Mouse (Mus musculus): ENCODE results near the gene Kctd10. TPM values are rescaled to one million over a fixed set of nuclear protein-coding genes. Genes with fewer than 3 reads are reported as not detected.

Kctd10 gene
- polyA plus RNA-seq, 2 experiments: 89.4 to 103 TPM

DNA sequence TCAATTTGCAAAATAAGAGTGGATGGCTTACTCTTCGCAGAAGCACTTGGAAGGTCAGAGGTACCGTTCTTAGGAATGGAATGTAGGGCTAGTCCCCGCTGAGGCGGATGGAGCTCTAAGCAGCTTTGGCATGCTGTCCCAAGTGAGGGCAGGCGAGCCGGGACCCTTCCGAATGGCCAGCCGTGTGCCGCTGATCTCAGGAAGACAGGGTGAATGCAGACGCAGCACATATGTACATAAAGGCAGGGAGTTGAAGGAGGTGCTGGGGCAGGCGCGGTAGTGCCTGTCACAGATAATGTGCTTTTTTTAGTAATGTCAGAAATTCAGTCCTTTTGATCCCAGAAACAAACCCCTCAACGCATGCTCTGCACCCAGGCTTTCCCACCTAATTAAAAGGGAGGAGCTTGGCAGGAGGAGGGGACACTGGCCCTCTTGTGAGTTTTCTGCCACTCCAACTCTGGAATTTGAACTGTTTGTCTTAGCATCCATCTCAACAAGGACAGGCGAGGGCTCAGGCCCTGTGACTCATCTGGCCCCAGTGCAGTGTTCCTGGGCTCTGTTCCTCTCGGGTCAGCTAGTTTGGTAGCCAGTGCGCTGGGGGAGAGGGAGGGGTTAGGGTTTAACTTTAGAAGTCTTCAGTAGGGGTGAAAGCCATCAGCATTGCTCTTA is 32.9 kb upstream of the Kctd10 start:
- Histone ChIP-seq H3K9me3 (ENCODE audit: control insufficient read depth, low read length) (no peaks in the 10 kb centered on the region), H3K9ac (ENCODE audit: low read depth, low read length, severe bottlenecking) (no peak overlapping the region), H3K4me3 (replicated peaks; ENCODE audit: low read length) (no peak overlapping the region), H3K36me3 (ENCODE audit: control insufficient read depth, insufficient read depth, low read length) (peaks cover 98% of the 10 kb centered on the region), H3K27ac (replicated peaks; ENCODE audit: low read depth, low read length) (no peak overlapping the region), H3K27me3 (ENCODE audit: control insufficient read depth, insufficient read depth, low read length) (no peaks in the 10 kb centered on the region), H3K4me1 (ENCODE audit: control insufficient read depth, insufficient read depth, low read length) (no peaks in the 10 kb centered on the region), H3K4me2 (replicated peaks; ENCODE audit: low read depth, low read length, severe bottlenecking) (no peak overlapping the region)
- no peak for DNase-seq (ENCODE audit: low spot score)
- 78% methylated on average over 16 of the region's 16 CpGs for WGBS
- no peak for TF ChIP-seq POLR2A (IDR thresholded peaks at IDR 0.05; ENCODE audit: borderline replicate concordance, extremely low read depth, insufficient read depth, insufficient read length)
- ATAC-seq (ENCODE audit: low FRiP score, low read depth): no peak

DNA sequence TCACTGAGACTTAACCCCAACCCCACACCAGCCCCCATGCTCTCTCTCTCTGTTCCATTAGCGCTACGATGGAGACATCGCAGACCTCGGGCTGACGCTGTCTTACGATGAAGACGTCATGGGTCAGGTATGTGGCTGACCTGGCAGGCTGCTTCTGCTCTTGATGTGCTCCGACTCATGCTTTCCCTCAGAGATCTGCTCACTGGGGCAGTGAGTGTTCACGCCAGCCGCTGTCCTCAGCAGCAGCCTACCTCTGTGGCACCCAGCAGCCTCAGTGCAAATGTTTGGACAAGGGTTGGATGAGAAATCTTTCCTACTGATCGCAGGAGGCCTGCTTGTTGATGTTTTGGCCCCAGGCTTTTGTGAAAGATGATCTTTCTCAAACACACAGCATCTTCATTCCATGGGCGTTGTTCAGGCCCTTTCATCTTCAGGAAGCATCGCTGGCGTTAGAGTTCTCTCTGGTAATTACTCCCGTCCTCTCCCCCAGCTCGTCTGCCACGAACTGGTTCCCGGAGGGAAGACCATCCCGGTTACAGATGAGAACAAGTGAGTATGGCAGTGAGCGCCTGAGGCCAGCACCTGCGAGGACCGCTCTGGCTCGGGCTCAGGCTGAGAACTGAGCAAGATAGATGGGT is 32.2 kb upstream of the Kctd10 start:
- TF ChIP-seq POLR2A (IDR thresholded peaks at IDR 0.05; ENCODE audit: borderline replicate concordance, extremely low read depth, insufficient read depth, insufficient read length): no peak
- H3K9ac ChIP-seq (ENCODE audit: low read depth, low read length, severe bottlenecking): no peak overlapping the region
- ATAC-seq (ENCODE audit: low FRiP score, low read depth) (no peak), DNase-seq (ENCODE audit: low spot score) (no peak)
- no peak overlapping the region for H3K27ac ChIP-seq (replicated peaks; ENCODE audit: low read depth, low read length)
- no peak overlapping the region for H3K4me2 ChIP-seq (replicated peaks; ENCODE audit: low read depth, low read length, severe bottlenecking)
- H3K4me1 ChIP-seq (ENCODE audit: control insufficient read depth, insufficient read depth, low read length): no peaks in the 10 kb centered on the region
- H3K9me3 ChIP-seq (ENCODE audit: control insufficient read depth, low read length): no peaks in the 10 kb centered on the region
- no peak overlapping the region for H3K4me3 ChIP-seq (replicated peaks; ENCODE audit: low read length)
- WGBS: 66% methylated on average over 23 of the region's 23 CpGs
- peaks cover 98% of the 10 kb centered on the region for H3K36me3 ChIP-seq (ENCODE audit: control insufficient read depth, insufficient read depth, low read length)
- no peaks in the 10 kb centered on the region for H3K27me3 ChIP-seq (ENCODE audit: control insufficient read depth, insufficient read depth, low read length)

DNA sequence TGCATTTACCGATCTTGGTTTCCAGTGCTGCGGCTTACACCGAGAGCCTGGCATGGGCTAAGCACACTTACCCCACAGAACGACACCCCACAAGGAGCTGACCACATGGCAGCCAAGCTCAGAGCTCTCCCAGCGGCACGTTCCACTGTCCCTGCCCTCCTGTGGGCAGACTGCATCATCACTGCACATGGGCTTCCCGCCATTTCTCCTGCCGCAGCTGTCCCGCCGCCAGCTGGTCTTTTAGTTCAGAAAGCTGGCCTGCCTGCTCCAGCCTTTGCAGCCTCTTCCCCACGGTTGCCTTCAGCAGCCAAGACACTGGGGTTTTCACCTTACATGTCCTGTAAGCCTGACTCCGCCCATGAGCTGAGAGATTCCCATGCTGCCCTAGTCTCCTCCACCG is 30.1 kb upstream of the Kctd10 start:
- DNase-seq (ENCODE audit: low spot score) (peak; percentile 12), ATAC-seq (ENCODE audit: low FRiP score, low read depth) (no peak)
- no peak for TF ChIP-seq POLR2A (IDR thresholded peaks at IDR 0.05; ENCODE audit: borderline replicate concordance, extremely low read depth, insufficient read depth, insufficient read length)

DNA sequence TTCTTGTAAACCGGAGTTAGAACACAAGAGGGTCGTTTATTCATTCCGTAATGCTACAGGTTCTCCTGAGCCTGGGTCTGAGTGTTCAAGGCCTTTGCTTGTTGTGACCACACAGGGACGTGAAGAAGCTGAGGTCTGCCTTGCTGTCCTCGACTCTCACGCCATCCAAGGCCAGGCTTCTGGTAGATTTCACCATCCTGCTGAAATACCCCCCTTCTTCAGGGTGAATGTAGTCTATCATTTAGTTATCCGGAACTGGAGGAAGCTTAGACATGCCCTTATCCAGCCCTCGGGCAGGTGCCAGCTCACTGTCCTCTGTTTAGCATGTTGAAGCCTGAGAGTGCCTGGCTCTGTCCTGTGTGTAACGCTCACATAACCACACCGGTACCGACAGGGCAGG is 28.5 kb upstream of the Kctd10 start:
- no peak for ATAC-seq (ENCODE audit: low FRiP score, low read depth)
- Histone ChIP-seq H3K4me2 (replicated peaks; ENCODE audit: low read depth, low read length, severe bottlenecking) (no peak overlapping the region), H3K9me3 (ENCODE audit: control insufficient read depth, low read length) (no peaks in the 10 kb centered on the region), H3K4me1 (ENCODE audit: control insufficient read depth, insufficient read depth, low read length) (no peaks in the 10 kb centered on the region), H3K4me3 (replicated peaks; ENCODE audit: low read length) (no peak overlapping the region), H3K36me3 (ENCODE audit: control insufficient read depth, insufficient read depth, low read length) (peaks cover 98% of the 10 kb centered on the region), H3K9ac (ENCODE audit: low read depth, low read length, severe bottlenecking) (no peak overlapping the region), H3K27ac (replicated peaks; ENCODE audit: low read depth, low read length) (no peak overlapping the region), H3K27me3 (ENCODE audit: control insufficient read depth, insufficient read depth, low read length) (no peaks in the 10 kb centered on the region)
- no peak for DNase-seq (ENCODE audit: low spot score)
- WGBS: 91% methylated on average over 11 of the region's 11 CpGs
- no peak for TF ChIP-seq POLR2A (IDR thresholded peaks at IDR 0.05; ENCODE audit: borderline replicate concordance, extremely low read depth, insufficient read depth, insufficient read length)

More for the DNA sequence above, 30.1 kb upstream of the Kctd10 start:
- Histone ChIP-seq H3K4me3 (replicated peaks; ENCODE audit: low read length) (no peak overlapping the region), H3K9ac (ENCODE audit: low read depth, low read length, severe bottlenecking) (no peak overlapping the region), H3K4me2 (replicated peaks; ENCODE audit: low read depth, low read length, severe bottlenecking) (no peak overlapping the region), H3K27ac (replicated peaks; ENCODE audit: low read depth, low read length) (no peak overlapping the region), H3K9me3 (ENCODE audit: control insufficient read depth, low read length) (no peaks in the 10 kb centered on the region), H3K27me3 (ENCODE audit: control insufficient read depth, insufficient read depth, low read length) (no peaks in the 10 kb centered on the region), H3K4me1 (ENCODE audit: control insufficient read depth, insufficient read depth, low read length) (no peaks in the 10 kb centered on the region), H3K36me3 (ENCODE audit: control insufficient read depth, insufficient read depth, low read length) (peaks cover 98% of the 10 kb centered on the region)
- 85% methylated on average over 13 of the region's 13 CpGs for WGBS

DNA sequence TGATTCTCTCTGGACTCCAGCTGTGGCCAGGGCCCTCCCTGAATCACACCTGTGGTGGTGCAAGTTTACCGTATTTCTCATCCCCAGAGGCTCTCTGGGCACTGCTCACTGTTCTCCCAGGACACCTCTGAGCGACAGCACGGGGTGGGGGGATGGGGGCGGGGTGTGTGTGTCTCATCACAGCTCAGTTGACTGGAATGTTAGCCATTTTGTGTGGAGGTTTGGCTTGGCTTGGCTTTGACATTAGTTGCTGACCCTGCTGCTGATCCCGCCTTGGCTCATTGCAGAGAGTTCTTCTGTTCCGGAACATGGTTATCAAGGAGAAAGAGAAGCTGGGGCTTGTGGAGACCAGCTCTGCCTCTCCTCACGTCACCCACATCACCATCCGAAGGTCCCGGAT is 27.5 kb upstream of the Kctd10 start:
- Histone ChIP-seq H3K9me3 (ENCODE audit: control insufficient read depth, low read length) (no peaks in the 10 kb centered on the region), H3K4me3 (replicated peaks; ENCODE audit: low read length) (no peak overlapping the region), H3K4me2 (replicated peaks; ENCODE audit: low read depth, low read length, severe bottlenecking) (no peak overlapping the region), H3K4me1 (ENCODE audit: control insufficient read depth, insufficient read depth, low read length) (no peaks in the 10 kb centered on the region), H3K27ac (replicated peaks; ENCODE audit: low read depth, low read length) (no peak overlapping the region), H3K36me3 (ENCODE audit: control insufficient read depth, insufficient read depth, low read length) (peaks cover 98% of the 10 kb centered on the region), H3K9ac (ENCODE audit: low read depth, low read length, severe bottlenecking) (no peak overlapping the region), H3K27me3 (ENCODE audit: control insufficient read depth, insufficient read depth, low read length) (no peaks in the 10 kb centered on the region)
- WGBS: 89% methylated on average over 9 of the region's 9 CpGs
- ATAC-seq (ENCODE audit: low FRiP score, low read depth) (no peak), DNase-seq (ENCODE audit: low spot score) (no peak)
- no peak for TF ChIP-seq POLR2A (IDR thresholded peaks at IDR 0.05; ENCODE audit: borderline replicate concordance, extremely low read depth, insufficient read depth, insufficient read length)

All from limb, embryonic 14.5 days (tissue).